Mouse (Mus musculus) CH12.LX (cell line): ENCODE measurements around the gene Gpr152. TPM values are rescaled to one million over a fixed set of nuclear protein-coding genes. Genes with fewer than 3 reads are reported as not detected.

Experiments
- DNase-seq: peaks from one replicate; pipeline ENCODE4 v3.0.0-alpha.2; 2013; ENCODE audit errors: extremely low read depth
- H3K27ac ChIP-seq: 2 replicates; pipeline ENCODE4 v1.5.1; 2012; ENCODE audit warnings: low read depth, mild to moderate bottlenecking, control low read depth, moderate library complexity; ENCODE audit not compliant: insufficient read depth
- H3K27me3 ChIP-seq: replicated peaks from 2 replicates; pipeline ENCODE3; 2012; ENCODE audit warnings: inconsistent platforms
- H3K36me3 ChIP-seq, 2 experiments: replicated peaks in 1 of 2; 2 replicates each; pipeline versions ENCODE3 to v1.6.1; 2012; ENCODE audit warnings: inconsistent platforms in 1 of 2, low read length in 1 of 2, mild to moderate bottlenecking in 1 of 2, mixed read lengths in 1 of 2, moderate library complexity in 1 of 2; ENCODE audit not compliant: control insufficient read depth in 1 of 2, insufficient read depth in 1 of 2
- H3K4me1 ChIP-seq, 2 experiments: 2 replicates each; pipeline ENCODE4 v1.6.1; 2012; ENCODE audit warnings: inconsistent platforms in 1 of 2, moderate library complexity in 1 of 2; ENCODE audit not compliant: insufficient read depth in 2 of 2, control insufficient read depth in 1 of 2
- H3K4me2 ChIP-seq: 2 replicates; pipeline ENCODE4 v1.6.1; 2012; ENCODE audit warnings: low read depth, mild to moderate bottlenecking, control low read depth; ENCODE audit not compliant: poor library complexity, insufficient read depth, severe bottlenecking
- H3K4me3 ChIP-seq, 3 experiments: fragments of 150-350 bp in 1 of 3; sonication (generic) in 1 of 3; replicated peaks in 1 of 3; 2 replicates each; pipeline versions ENCODE3 to v1.5.1; 2011 to 2012; ENCODE audit warnings: low read depth in 2 of 3, low read length in 2 of 3, mild to moderate bottlenecking in 2 of 3, moderate library complexity in 2 of 3, control low read depth in 1 of 3, improper control_type of control experiment in 1 of 3, inconsistent platforms in 1 of 3, mixed read lengths in 1 of 3; ENCODE audit not compliant: poor library complexity in 1 of 3
- H3K79me2 ChIP-seq: replicated peaks from 2 replicates; pipeline ENCODE4 v1.6.1; 2012; ENCODE audit warnings: mild to moderate bottlenecking, moderate library complexity; ENCODE audit not compliant: control insufficient read depth, poor library complexity, insufficient read depth, severe bottlenecking; ENCODE audit errors: extremely low read depth
- H3K9ac ChIP-seq: 2 replicates; pipeline ENCODE4 v1.6.1; 2012; ENCODE audit warnings: low read depth, mild to moderate bottlenecking, control low read depth, moderate library complexity; ENCODE audit not compliant: insufficient read depth
- H3K9me3 ChIP-seq: replicated peaks from 2 replicates; pipeline ENCODE3; 2012; ENCODE audit warnings: low read length, inconsistent platforms, mixed read lengths
- BHLHE40 ChIP-seq: IDR thresholded peaks from 2 replicates; pipeline ENCODE4 v1.6.1; 2011; ENCODE audit warnings: mild to moderate bottlenecking, low read depth, low read length, improper control_type of control experiment
- CHD1 ChIP-seq: IDR thresholded peaks from 2 replicates; pipeline ENCODE4 v1.6.1; 2012; ENCODE audit warnings: low read depth, low read length, improper control_type of control experiment, inconsistent platforms
- CHD2 ChIP-seq: IDR thresholded peaks from 2 replicates; pipeline ENCODE4 v1.6.1; 2011; ENCODE audit warnings: low read length, improper control_type of control experiment
- EP300 ChIP-seq: IDR thresholded peaks from 2 replicates; pipeline ENCODE4 v1.6.1; 2011; ENCODE audit warnings: low read length, improper control_type of control experiment
- GABPA ChIP-seq: IDR thresholded peaks from 2 replicates; pipeline ENCODE4 v1.6.1; 2012; ENCODE audit warnings: low read depth, low read length, improper control_type of control experiment, inconsistent platforms; ENCODE audit not compliant: insufficient replicate concordance
- HCFC1 ChIP-seq: IDR thresholded peaks from 2 replicates; pipeline ENCODE4 v1.6.1; 2012; ENCODE audit warnings: low read depth, mild to moderate bottlenecking, inconsistent platforms, low read length, improper control_type of control experiment
- IRF4 ChIP-seq: IDR thresholded peaks from 2 replicates; pipeline ENCODE4 v1.6.1; 2014; ENCODE audit warnings: low read depth, mild to moderate bottlenecking, inconsistent platforms, low read length, improper control_type of control experiment
- JUN ChIP-seq: IDR thresholded peaks from 2 replicates; pipeline ENCODE4 v1.6.1; 2011; ENCODE audit warnings: low read depth, mild to moderate bottlenecking, low read length, improper control_type of control experiment, moderate library complexity; ENCODE audit not compliant: insufficient read depth
- JUND ChIP-seq: conservative IDR thresholded peaks from 2 replicates; pipeline ENCODE4 v1.6.1; 2011; ENCODE audit warnings: low read depth, low read length, improper control_type of control experiment
- MAFK ChIP-seq: IDR thresholded peaks from 2 replicates; pipeline ENCODE4 v1.6.1; 2011; ENCODE audit warnings: low read length, improper control_type of control experiment; ENCODE audit not compliant: insufficient replicate concordance
- MEF2A ChIP-seq: IDR thresholded peaks from 2 replicates; pipeline ENCODE4 v1.6.1; 2014; ENCODE audit warnings: low read depth, mild to moderate bottlenecking, inconsistent platforms, low read length, improper control_type of control experiment, borderline replicate concordance
- MYC ChIP-seq: IDR thresholded peaks from 2 replicates; pipeline ENCODE4 v1.6.1; 2011; ENCODE audit warnings: low read depth, mild to moderate bottlenecking, improper control_type of control experiment, low read length
- POLR2A ChIP-seq: IDR thresholded peaks from 2 replicates; pipeline ENCODE4 v1.6.1; 2011; ENCODE audit warnings: low read depth, mild to moderate bottlenecking, improper control_type of control experiment, low read length
- SIN3A ChIP-seq: IDR thresholded peaks from 2 replicates; pipeline ENCODE4 v1.6.1; 2012; ENCODE audit warnings: low read length, improper control_type of control experiment, inconsistent platforms
- TBP ChIP-seq: conservative IDR thresholded peaks from 2 replicates; pipeline ENCODE4 v1.6.1; 2011; ENCODE audit warnings: low read depth, low read length, improper control_type of control experiment
- UBTF ChIP-seq: IDR thresholded peaks from 2 replicates; pipeline ENCODE4 v1.6.1; 2012; ENCODE audit warnings: low read depth, mild to moderate bottlenecking, inconsistent platforms, low read length, improper control_type of control experiment, moderate library complexity
- ZMIZ1 ChIP-seq: IDR thresholded peaks from 2 replicates; pipeline ENCODE4 v1.6.1; 2012; ENCODE audit warnings: low read depth, mild to moderate bottlenecking, inconsistent platforms, low read length, improper control_type of control experiment
- ZNF384 ChIP-seq: IDR thresholded peaks from 2 replicates; pipeline ENCODE4 v1.6.1; 2012; ENCODE audit warnings: low read depth, low read length, improper control_type of control experiment, inconsistent platforms
- dilution Hi-C: fragments of 300-500 bp; cut with MboI; formaldehyde crosslinking; loops from 2 replicates; pipeline ENCODE4 v1.14.3; 2020; ENCODE audit warnings: low sequenced_read_pairs; ENCODE audit not compliant: extremely low pct_unique_long_range_greater_than_20kb, extremely low pct_ligation_motif_present
- in situ Hi-C: fragments of 300-500 bp; cut with MboI; formaldehyde crosslinking; loops from 3 replicates; pipeline ENCODE4 v1.14.3; 2019; ENCODE audit warnings: low sequenced_read_pairs, low pct_ligation_motif_present, low pct_unique_long_range_greater_than_20kb, mixed read lengths
- polyA plus RNA-seq: library from polyadenylated mRNA; unstranded; fragments of >175 nt; gene quantifications from 2 replicates; pipeline ENCODE4 v1.2.1, GENCODE M21; 2012; ENCODE audit warnings: low read depth; ENCODE audit not compliant: insufficient read length
- total RNA-seq, 2 experiments: library from RNA; depleted of rRNA; stranded (reverse); fragments of 300-350 nt in 1 of 2; fragments of >200 nt in 1 of 2; gene quantifications; 2 replicates each; pipeline ENCODE4 v1.2.3; 2012 to 2014

Gpr152 gene
- total and polyA plus RNA-seq, 3 experiments: 0.05 to 0.71 (median 0.17) TPM

DNA sequence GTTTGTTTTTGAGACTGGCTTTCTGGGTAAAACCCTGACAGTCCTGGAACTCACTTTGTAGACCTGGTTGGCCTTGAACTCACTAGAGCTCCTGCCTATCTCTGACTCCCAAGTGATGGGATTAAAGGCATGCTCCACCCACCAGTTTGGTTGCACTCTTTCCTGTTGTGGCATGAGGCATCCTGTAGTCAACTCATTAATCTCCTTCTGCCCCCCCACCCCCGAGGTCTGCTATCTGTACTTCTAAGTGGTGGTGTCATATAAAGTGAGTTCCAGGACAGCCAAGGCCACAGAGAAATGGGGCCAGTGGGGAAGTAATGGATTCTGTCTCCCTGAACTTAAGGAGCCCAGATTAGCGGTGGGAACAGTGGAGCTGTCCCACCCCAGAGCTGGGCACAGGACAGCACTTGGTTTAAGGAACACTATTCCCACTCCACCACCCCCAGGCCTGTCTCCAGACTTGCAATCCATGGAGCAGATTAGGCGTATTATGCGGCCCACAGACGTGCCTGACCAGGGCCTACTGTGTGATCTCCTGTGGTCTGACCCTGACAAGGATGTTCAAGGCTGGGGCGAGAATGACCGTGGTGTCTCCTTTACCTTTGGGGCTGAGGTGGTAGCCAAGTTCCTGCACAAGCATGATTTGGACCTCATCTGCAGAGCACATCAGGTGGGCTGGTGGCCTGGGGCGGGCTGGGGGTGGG, 54.6 kb downstream of the Gpr152 start:
- Histone ChIP-seq H3K79me2 (peaks cover 38% of the 10 kb centered on the region), H3K4me3 (no peak overlapping the region), H3K9me3 (no peaks in the 10 kb centered on the region), H3K27me3 (no peaks in the 10 kb centered on the region), H3K4me1 (peaks cover 11 to 55% of the 10 kb centered on the region in 2 experiments), H3K9ac (no peak overlapping the region), H3K4me2 (peak overlapping the region; percentile 52; the same call in 1 of the 2 replicates), H3K36me3 (peaks cover 46 to 63% of the 10 kb centered on the region in 2 experiments), H3K27ac (0 out of 2 replicates have a peak overlapping the region, but pooled peaks have one; percentile 11)
- no peak for DNase-seq
- dilution Hi-C loops (no loop called here), in situ Hi-C loops (no loop called here)
- TF ChIP-seq BHLHE40 (no peak), GABPA (no peak), IRF4 (no peak), UBTF (no peak), EP300 (no peak), HCFC1 (no peak)

DNA sequence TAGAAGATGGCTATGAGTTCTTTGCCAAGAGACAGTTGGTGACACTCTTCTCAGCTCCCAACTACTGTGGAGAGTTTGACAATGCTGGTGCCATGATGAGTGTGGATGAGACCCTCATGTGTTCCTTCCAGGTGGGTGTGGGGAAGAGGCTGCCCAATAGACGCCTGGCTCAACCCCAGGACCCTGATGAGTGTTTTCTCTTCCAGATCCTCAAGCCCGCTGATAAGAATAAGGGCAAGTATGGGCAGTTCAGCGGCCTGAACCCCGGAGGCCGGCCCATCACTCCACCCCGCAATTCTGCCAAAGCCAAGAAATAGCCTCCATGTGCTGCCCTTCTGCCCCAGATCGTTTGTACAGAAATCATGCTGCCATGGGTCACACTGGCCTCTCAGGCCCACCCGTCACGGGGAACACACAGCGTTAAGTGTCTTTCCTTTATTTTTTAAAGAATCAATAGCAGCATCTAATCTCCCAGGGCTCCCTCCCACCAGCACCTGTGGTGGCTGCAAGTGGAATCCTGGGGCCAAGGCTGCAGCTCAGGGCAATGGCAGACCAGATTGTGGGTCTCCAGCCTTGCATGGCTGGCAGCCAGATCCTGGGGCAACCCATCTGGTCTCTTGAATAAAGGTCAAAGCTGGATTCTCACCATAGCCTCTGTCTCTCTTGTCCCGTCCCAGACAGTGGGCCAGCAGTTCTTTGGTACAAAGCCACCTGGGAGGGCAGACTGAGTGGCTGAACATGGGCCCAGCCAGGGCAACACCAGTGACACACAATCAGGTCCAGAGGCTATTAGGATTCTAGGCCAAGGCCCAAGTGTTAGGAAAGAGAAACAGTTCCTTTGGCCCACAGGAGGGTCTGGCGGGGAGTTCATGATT, 55.4 kb downstream of the Gpr152 start:
- peaks cover 29% of the 10 kb centered on the region for H3K79me2 ChIP-seq
- no peak overlapping the region for H3K27ac ChIP-seq
- H3K4me2 ChIP-seq: no peak overlapping the region
- no peak for TF ChIP-seq TBP
- no peak for TF ChIP-seq JUN
- TF ChIP-seq CHD1: no peak
- no peak for TF ChIP-seq CHD2
- TF ChIP-seq SIN3A: no peak
- TF ChIP-seq ZMIZ1: peak; percentile 63
- no peak for TF ChIP-seq ZNF384
- no peak for TF ChIP-seq MYC
- TF ChIP-seq MAFK: no peak
- 0 out of 2 replicates have a peak, but pooled peaks have one; percentile 22 for TF ChIP-seq POLR2A
- TF ChIP-seq JUND: no peak
- no peak for TF ChIP-seq MEF2A
- peaks cover 51 to 70% of the 10 kb centered on the region in 2 experiments for H3K36me3 ChIP-seq
- dilution Hi-C loops: no loop called here
- DNase-seq: no peak
- H3K27me3 ChIP-seq: no peaks in the 10 kb centered on the region
- peaks cover 6 to 60% of the 10 kb centered on the region in 2 experiments for H3K4me1 ChIP-seq
- no peak overlapping the region for H3K4me3 ChIP-seq
- H3K9me3 ChIP-seq: no peaks in the 10 kb centered on the region
- H3K9ac ChIP-seq: no peak overlapping the region
- in situ Hi-C loops: no loop called here

Other genes starting within 250 kb of the Gpr152 start
Only the 20 nearest of the 33 such genes appear.
- gene Ndufv1, start 127.0 kb upstream of the Gpr152 start, total RNA-seq (2012; rRNA removed): 183 TPM in 2 replicates
- 119 TPM in 2 replicates for gene Ndufv1, start 127.0 kb upstream of the Gpr152 start, total RNA-seq (2014; rRNA removed)
- 133 and 136 TPM in 2 replicates for gene Ndufv1, start 127.0 kb upstream of the Gpr152 start, polyA plus RNA-seq
- 529 and 544 TPM in 2 replicates for gene Gstp1, start 101.8 kb upstream of the Gpr152 start, total RNA-seq (2012; rRNA removed)
- 333 and 343 TPM in 2 replicates for gene Gstp1, start 101.8 kb upstream of the Gpr152 start, total RNA-seq (2014; rRNA removed)
- 468 and 696 TPM in 2 replicates for gene Gstp1, start 101.8 kb upstream of the Gpr152 start, polyA plus RNA-seq
- 6.0 and 21.1 TPM in 2 replicates for gene Gstp2, start 93.8 kb upstream of the Gpr152 start, total RNA-seq (2012; rRNA removed)
- not detected in 2 replicates for gene Gstp2, start 93.8 kb upstream of the Gpr152 start, total RNA-seq (2014; rRNA removed)
- gene Gstp2, start 93.8 kb upstream of the Gpr152 start, polyA plus RNA-seq: 1.4 and 2.4 TPM in 2 replicates
- gene Gstp3, start 80.2 kb upstream of the Gpr152 start, total RNA-seq (2012; rRNA removed): 0.46 and 1.4 TPM in 2 replicates
- gene Gstp3, start 80.2 kb upstream of the Gpr152 start, total RNA-seq (2014; rRNA removed): not detected in 2 replicates
- not detected in 2 replicates for gene Gstp3, start 80.2 kb upstream of the Gpr152 start, polyA plus RNA-seq
- not detected in 2 replicates for gene Cabp2, start 58.2 kb upstream of the Gpr152 start, total RNA-seq (2012; rRNA removed)
- not detected in 2 replicates for gene Cabp2, start 58.2 kb upstream of the Gpr152 start, total RNA-seq (2014; rRNA removed)
- gene Cabp2, start 58.2 kb upstream of the Gpr152 start, polyA plus RNA-seq: not detected in 2 replicates
- 69.5 and 90.3 TPM in 2 replicates for gene Cdk2ap2, start 42.6 kb upstream of the Gpr152 start, total RNA-seq (2012; rRNA removed)
- 57.0 and 63.4 TPM in 2 replicates for gene Cdk2ap2, start 42.6 kb upstream of the Gpr152 start, total RNA-seq (2014; rRNA removed)
- gene Cdk2ap2, start 42.6 kb upstream of the Gpr152 start, polyA plus RNA-seq: 55.6 and 67.1 TPM in 2 replicates
- 43.8 and 46.1 TPM in 2 replicates for gene Pitpnm1, start 39.8 kb upstream of the Gpr152 start, total RNA-seq (2012; rRNA removed)
- gene Pitpnm1, start 39.8 kb upstream of the Gpr152 start, total RNA-seq (2014; rRNA removed): 14.8 and 15.9 TPM in 2 replicates
- gene Pitpnm1, start 39.8 kb upstream of the Gpr152 start, polyA plus RNA-seq: 33.3 and 34.7 TPM in 2 replicates
- 37.5 and 39.7 TPM in 2 replicates for gene Aip, start 13.9 kb upstream of the Gpr152 start, total RNA-seq (2012; rRNA removed)
- gene Aip, start 13.9 kb upstream of the Gpr152 start, total RNA-seq (2014; rRNA removed): 10.8 and 11.7 TPM in 2 replicates
- gene Aip, start 13.9 kb upstream of the Gpr152 start, polyA plus RNA-seq: 64.8 and 87.9 TPM in 2 replicates
- gene Cabp4, start 4.2 kb downstream of the Gpr152 start, total RNA-seq (2012; rRNA removed): 2.8 and 3.3 TPM in 2 replicates
- gene Cabp4, start 4.2 kb downstream of the Gpr152 start, total RNA-seq (2014; rRNA removed): 6.4 and 6.9 TPM in 2 replicates
- 11.8 and 14.7 TPM in 2 replicates for gene Cabp4, start 4.2 kb downstream of the Gpr152 start, polyA plus RNA-seq
- 172 and 194 TPM in 2 replicates for gene Coro1b, start 8.8 kb downstream of the Gpr152 start, total RNA-seq (2012; rRNA removed)
- gene Coro1b, start 8.8 kb downstream of the Gpr152 start, total RNA-seq (2014; rRNA removed): 154 and 179 TPM in 2 replicates
- 265 and 293 TPM in 2 replicates for gene Coro1b, start 8.8 kb downstream of the Gpr152 start, polyA plus RNA-seq
- 438 and 452 TPM in 2 replicates for gene Ptprcap, start 13.8 kb downstream of the Gpr152 start, total RNA-seq (2012; rRNA removed)
- 380 and 447 TPM in 2 replicates for gene Ptprcap, start 13.8 kb downstream of the Gpr152 start, total RNA-seq (2014; rRNA removed)
- 296 and 343 TPM in 2 replicates for gene Ptprcap, start 13.8 kb downstream of the Gpr152 start, polyA plus RNA-seq
- 20.7 and 25.3 TPM in 2 replicates for gene Rps6kb2, start 23.6 kb downstream of the Gpr152 start, total RNA-seq (2012; rRNA removed)
- gene Rps6kb2, start 23.6 kb downstream of the Gpr152 start, total RNA-seq (2014; rRNA removed): 9.7 and 12.0 TPM in 2 replicates
- gene Rps6kb2, start 23.6 kb downstream of the Gpr152 start, polyA plus RNA-seq: 26.6 and 27.2 TPM in 2 replicates
- 3.4 and 4.0 TPM in 2 replicates for gene Carns1, start 35.7 kb downstream of the Gpr152 start, total RNA-seq (2012; rRNA removed)
- gene Carns1, start 35.7 kb downstream of the Gpr152 start, total RNA-seq (2014; rRNA removed): 1.7 and 1.8 TPM in 2 replicates
- gene Carns1, start 35.7 kb downstream of the Gpr152 start, polyA plus RNA-seq: 3.8 and 4.4 TPM in 2 replicates
- gene Tbc1d10c, start 51.5 kb downstream of the Gpr152 start, total RNA-seq (2012; rRNA removed): 46.3 and 57.8 TPM in 2 replicates
- 43.5 and 51.5 TPM in 2 replicates for gene Tbc1d10c, start 51.5 kb downstream of the Gpr152 start, total RNA-seq (2014; rRNA removed)
- gene Tbc1d10c, start 51.5 kb downstream of the Gpr152 start, polyA plus RNA-seq: 57.4 and 58.5 TPM in 2 replicates
- gene Ppp1ca, start 52.3 kb downstream of the Gpr152 start, total RNA-seq (2012; rRNA removed): 502 and 585 TPM in 2 replicates
- gene Ppp1ca, start 52.3 kb downstream of the Gpr152 start, total RNA-seq (2014; rRNA removed): 635 and 651 TPM in 2 replicates
- 383 and 389 TPM in 2 replicates for gene Ppp1ca, start 52.3 kb downstream of the Gpr152 start, polyA plus RNA-seq
- 20.5 and 22.4 TPM in 2 replicates for gene Rad9a, start 61.9 kb downstream of the Gpr152 start, total RNA-seq (2012; rRNA removed)
- 11.5 and 14.3 TPM in 2 replicates for gene Rad9a, start 61.9 kb downstream of the Gpr152 start, total RNA-seq (2014; rRNA removed)
- 20.0 and 21.7 TPM in 2 replicates for gene Rad9a, start 61.9 kb downstream of the Gpr152 start, polyA plus RNA-seq
- 0.29 and 1.0 TPM in 2 replicates for gene Clcf1, start 74.5 kb downstream of the Gpr152 start, total RNA-seq (2012; rRNA removed)
- gene Clcf1, start 74.5 kb downstream of the Gpr152 start, total RNA-seq (2014; rRNA removed): 0.28 TPM in 1 of 2 replicates, not detected in the other
- gene Clcf1, start 74.5 kb downstream of the Gpr152 start, polyA plus RNA-seq: 0.09 TPM in 1 of 2 replicates, not detected in the other
- not detected in 2 replicates for gene AC109138.7, start 74.6 kb downstream of the Gpr152 start, total RNA-seq (2012; rRNA removed)
- not detected in 2 replicates for gene AC109138.7, start 74.6 kb downstream of the Gpr152 start, total RNA-seq (2014; rRNA removed)
- gene AC109138.7, start 74.6 kb downstream of the Gpr152 start, polyA plus RNA-seq: not detected in 2 replicates
- 35.0 and 53.4 TPM in 2 replicates for gene Pold4, start 92.1 kb downstream of the Gpr152 start, total RNA-seq (2012; rRNA removed)
- gene Pold4, start 92.1 kb downstream of the Gpr152 start, total RNA-seq (2014; rRNA removed): 61.5 and 76.4 TPM in 2 replicates
- gene Pold4, start 92.1 kb downstream of the Gpr152 start, polyA plus RNA-seq: 35.1 and 36.8 TPM in 2 replicates
- gene Ssh3, start 129.4 kb downstream of the Gpr152 start, total RNA-seq (2012; rRNA removed): 30.0 and 33.4 TPM in 2 replicates
- gene Ssh3, start 129.4 kb downstream of the Gpr152 start, total RNA-seq (2014; rRNA removed): 5.6 and 6.9 TPM in 2 replicates
- gene Ssh3, start 129.4 kb downstream of the Gpr152 start, polyA plus RNA-seq: 12.3 and 13.2 TPM in 2 replicates